Mouse (Mus musculus): ENCODE data around the gene Prcd.

DNA sequence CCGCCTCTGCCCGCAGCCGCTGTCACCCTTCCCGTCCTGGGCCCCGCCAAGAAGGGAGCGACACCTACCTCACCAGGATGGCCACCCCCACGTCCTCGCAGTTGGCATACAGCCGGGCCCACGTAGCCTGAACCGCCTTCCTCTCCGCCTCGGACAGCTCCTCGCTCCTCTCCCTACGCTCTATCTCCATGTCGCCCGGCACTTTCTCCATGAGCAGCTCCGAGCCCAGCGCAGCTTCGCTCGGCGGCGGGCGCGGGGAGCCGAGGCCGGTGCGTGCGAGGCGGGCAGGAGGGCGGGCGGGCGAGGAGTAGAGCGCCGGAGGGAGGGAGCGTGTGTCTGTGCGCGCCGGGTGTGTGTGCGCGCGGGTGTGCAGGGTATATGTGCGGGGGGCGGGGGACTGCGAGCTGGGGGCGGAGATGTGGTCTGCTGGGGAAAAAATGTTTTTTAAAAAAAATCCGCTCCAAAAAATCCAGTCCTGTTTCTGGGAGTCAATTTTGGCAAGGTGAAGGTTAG is 431 bp downstream of the Prcd start:
- TF ChIP-seq POLR2A (IDR thresholded peaks at IDR 0.05; ENCODE audit: borderline replicate concordance, control insufficient read depth, low read depth, low read length) (0 out of 2 replicates have a peak, but pooled peaks have one; percentile 13), CTCF (IDR thresholded peaks at IDR 0.05; ENCODE audit: control insufficient read depth, insufficient read depth, low read length) (no peak)

All from bone marrow, adult 2 months (tissue).